Mouse (Mus musculus) thymus, postnatal 0 days (tissue): ENCODE data around the gene Irak4. TPM values are rescaled to one million over a fixed set of nuclear protein-coding genes. Genes with fewer than 3 reads are reported as not detected.

Source experiments
- DNase-seq: peaks from one replicate; pipeline ENCODE4 v3.0.0-alpha.2; 2015; ENCODE audit warnings: low spot score
- polyA plus RNA-seq: library from polyadenylated mRNA; unstranded; fragments of >200 nt; fragmentation: Nextera tagmentation; extraction: Ambion mirVana; gene quantifications from 2 replicates; pipeline ENCODE4 v1.2.1, GENCODE M21; 2015

Gene Irak4
- polyA plus RNA-seq = 8.7 and 8.9 TPM in 2 replicates

DNA sequence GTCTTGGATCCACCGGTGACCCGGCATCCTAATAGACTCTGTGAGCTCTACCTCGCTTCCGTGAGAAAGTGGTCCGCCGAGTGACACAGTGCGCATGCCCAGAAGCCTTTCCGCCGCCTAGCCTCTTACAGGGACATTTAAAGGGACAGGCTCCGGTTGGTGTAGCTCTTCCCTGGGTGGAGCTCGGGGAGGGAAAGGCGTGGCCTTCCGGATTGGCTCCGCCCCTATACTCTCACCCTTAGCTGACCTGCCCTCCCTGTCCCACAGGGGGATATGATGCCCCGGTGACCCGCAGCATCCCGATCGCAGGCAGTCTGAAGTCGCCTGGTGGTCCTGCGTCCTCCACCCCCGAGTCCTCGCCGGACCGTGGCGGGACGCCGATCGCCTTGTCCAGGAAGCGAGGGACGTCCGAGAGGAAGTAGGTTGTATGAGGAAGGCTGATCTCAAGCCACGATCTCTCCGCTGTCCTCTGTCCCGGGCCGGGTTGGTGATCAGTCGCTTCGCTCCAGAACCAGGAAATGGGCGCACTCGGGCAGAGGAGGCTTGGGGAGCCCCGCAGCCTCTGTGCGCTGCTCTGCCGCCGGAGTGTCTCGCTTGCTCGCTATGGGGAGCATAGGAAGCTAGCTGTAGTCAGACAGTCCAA lies at the start of gene Irak4, which contains the start of gene Pus7l:
Gene Irak4 (plus strand): TSS at position 235 of the 643 bp plus-strand sequence.
Gene Pus7l (minus strand): TSS at position 139 of the 643 bp plus-strand sequence.
- DNase-seq = peak; percentile 94

DNA sequence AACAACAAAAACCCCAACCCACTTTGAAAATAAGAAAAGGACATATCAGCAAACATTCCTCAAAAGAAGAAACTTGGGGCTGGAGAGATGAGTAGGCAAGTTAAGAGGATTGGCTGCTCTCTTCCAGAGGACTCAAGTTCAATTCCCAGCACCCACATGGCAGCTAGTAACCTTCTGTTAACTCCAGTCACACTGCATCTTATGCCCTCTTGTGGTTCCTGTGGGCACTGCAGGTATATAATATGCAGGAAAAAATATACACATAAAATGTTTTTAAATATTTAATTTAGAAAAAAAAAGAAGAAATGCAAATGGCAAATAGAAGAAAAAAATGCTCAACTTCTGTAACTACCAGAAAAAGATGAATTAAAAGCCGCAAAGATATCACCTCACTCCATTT lies 49.0 kb upstream of the Irak4 start:
- DNase-seq = no peak

DNA sequence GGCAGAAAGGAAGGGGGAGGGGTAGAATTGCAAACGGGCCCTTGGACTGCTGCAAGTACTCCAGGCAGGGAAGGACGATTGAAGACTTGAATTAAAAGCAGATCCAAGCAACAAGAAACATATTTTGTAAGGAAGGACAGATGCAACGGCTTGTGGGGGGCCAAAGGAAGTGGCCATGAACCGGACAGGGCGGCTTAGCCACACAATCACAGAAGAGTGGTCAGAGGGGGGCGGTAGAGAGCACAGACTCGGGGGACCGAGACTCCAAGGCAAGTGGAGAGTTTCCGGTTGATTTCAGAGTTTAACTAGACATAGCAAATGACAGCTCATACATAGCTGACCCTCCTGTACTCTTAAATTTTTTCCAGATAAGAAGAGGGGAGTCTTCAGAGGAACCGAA lies 47.5 kb upstream of the Irak4 start:
- no peak for DNase-seq

DNA sequence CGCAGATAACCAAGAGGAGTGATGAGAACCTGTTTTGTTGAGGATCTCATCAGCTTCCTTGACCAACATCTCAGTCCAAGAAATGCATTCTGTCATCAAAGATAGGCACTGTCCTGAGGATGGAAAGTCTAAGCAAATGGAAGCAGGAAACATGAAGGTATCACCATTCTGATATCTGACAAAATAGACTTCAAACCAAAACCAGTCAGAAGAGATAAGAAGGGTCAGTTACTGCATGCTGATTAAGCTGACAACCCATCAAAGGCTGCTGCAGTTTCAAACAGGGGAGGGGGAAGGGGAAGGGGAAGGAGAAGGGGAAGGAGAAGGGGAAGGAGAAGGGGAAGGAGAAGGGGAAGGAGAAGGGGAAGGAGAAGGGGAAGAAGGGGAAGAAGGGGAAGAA lies 44.2 kb upstream of the Irak4 start:
- DNase-seq = no peak

DNA sequence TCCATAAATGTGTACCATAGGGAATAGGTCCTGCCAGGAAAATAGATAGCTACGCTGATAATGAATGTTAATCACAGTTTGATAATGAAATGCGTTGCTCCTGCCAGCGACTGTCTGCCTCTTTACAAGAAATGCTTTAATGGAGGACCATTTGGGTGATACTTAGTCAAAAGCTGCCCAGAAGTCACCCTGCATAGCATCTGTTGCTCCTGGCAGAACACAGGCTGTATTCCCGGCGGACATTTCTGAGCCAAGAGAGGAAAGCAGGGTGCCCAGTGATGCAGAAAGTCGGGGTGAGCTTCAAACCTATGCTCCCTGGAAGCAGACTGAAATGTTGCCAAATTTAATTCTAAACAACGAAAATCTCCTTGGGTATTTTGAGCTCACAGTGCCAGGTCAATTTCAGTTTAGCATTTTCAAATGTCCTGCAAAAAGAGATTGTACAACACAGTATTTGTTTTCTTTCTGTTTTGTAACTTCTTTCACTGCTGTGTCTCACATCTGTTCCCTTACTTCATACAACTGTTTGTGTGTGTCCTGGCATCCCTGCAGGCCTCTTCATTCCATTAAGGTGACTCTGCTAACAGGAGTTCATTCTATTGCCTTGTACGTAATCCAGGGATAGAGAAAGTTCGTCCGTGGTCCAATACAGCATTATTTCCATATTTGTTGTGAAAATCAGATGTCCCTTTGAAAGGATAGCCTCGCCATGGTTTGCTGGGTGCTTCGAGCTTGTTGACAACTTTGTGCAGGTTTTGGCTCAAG lies 39.8 kb upstream of the Irak4 start:
- DNase-seq = no peak

DNA sequence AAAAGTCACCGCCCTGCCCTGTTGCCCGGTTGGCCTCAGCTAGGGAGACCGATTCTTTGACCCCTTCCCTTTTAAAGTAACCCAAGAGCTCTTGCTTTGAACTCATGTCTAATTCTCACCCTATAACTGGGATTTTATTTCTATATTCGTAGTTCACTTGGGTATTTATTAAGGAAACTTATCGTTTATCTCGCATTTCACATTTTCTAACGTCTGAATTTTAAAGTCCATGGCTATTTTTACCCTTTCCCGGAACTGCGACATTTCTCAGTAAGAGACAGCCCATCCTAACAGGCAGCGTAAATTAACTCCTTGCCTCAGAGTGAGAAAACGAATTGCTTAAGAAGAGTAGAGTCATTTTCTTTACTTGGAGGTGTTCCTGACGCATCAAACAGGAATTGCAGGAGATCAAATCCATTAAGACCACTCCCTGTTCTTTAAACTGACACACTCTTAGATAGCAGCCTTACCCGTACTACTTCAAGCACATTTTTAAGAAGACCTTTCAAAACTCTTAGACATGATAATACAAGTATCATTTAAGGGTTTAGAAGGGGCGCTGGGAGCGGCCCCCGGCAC lies 25.4 kb upstream of the Irak4 start:
- DNase-seq = no peak

DNA sequence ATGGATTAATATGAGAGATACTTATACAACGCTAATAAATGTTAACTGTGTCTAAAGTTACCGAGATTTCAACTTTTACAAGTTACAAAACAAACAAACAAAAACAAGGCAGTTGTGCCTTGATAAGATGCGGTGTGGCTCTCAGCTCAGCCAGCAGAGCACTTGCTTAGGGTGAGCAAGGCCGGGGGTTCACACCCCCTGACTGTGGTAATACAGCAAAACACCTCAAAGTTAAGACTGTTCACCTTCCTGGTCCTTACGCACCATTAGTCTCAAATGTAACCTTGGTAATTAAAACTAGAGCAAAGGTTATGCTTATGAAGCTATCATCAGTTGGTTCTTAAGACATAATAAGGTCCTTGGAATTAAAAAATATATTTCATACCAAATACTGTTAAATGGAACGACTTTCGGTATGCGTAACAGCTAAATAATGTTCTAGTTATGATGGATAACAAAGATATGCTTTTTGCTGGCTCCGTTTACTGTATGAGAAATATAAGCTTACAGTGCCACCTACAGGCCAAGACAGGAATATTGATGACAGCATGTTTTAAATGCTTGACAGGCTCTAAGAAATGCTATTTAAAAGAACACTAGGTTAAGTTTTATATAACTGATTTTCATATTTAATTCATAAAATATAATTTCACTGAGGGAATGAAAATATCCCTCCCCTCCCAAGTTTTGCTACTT lies 23.1 kb upstream of the Irak4 start:
- DNase-seq = peak; percentile 76

DNA sequence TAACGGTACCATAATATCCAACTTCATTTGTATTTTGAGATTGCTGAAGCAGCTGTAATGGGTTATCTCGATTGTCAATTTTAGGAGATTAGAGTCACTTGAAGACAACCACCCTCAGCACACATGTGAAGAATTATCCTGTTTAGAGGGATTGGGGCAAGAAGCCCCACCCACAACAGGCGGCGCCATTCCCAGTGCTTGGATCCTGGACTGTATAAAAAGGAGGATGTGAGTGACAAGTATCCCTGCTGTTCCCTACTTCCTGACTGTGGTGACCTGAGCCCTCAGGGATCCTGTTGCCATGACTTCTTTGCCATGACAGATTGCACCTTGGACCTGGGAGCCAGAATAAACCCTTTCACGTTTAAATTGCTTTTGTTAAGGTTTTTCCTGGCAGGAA lies 22.5 kb upstream of the Irak4 start:
- no peak for DNase-seq

DNA sequence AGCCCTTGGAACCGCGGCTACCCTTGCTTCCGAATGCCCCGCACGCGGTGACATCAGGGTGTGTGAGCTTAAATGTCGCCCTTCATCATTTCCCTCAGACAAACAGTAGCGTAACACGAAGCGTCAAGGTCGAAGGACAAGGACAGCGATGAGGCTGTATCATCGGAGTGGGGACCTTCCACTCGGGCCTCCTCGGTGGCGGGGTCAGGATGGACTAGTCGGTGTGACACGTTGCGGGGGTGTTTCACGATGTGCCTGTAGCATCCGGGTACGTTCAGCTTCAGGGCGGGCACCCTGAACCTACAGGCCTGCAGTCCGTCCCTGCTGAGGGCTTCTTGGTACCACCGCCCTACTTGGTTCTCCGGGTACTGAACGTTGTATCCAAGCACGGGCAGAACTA lies 20.2 kb upstream of the Irak4 start:
- DNase-seq = no peak

DNA sequence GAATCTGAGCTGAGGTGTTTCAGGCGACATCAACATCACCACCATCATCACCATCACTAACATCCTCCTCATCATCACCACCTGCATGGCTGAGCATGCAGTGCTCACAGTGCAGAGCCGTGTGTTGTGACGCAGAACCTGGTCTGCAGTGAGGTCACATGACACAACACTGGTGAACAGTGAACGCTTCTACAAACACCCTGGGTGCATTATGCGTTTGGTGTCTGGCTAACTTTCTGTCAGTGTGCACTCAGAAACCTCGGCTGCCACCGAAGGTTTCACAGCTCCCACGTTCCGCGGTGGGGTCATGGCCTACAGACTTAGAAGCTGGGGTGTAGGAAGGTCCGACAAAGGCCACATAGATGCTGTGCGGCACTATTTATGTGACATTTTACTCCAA lies 18.5 kb upstream of the Irak4 start:
- no peak for DNase-seq

DNA sequence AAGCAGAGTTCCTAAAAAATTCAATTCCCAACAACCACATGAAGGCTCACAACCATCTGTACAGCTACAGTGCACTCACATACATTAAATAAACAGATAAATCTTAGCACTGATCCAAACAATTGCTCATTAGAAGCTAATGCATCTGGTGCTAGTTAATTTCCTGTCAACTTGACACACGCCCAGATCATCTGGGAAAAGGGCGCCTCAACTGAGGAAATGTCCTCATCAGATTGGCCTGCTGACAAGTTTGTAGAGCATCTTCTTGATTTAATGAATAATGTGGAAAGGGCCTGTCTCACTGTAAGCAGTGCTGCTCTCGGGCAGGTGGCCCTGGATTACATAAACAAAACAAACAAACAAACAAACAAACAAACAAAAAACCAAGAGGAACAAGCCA lies 12.9 kb upstream of the Irak4 start:
- DNase-seq = no peak

DNA sequence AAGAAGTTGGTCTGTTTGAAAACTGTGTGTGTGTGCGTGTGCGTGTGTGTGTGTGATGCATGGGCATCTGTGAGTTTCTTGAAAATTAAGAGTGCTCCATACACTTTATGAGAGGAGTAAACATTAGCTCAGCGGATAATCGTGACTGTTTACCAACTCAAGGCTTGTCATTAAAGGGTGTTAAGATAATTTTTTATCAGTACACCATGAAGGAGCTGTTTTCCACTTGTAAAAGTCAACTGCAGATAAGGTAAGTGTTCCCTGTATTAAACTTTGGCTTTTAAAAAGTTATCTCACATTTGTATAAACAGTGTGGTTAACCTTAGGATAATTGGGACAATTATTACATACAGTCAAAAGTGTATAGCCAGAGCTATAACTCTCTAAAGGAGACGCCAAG lies 11.1 kb upstream of the Irak4 start:
- DNase-seq = no peak

DNA sequence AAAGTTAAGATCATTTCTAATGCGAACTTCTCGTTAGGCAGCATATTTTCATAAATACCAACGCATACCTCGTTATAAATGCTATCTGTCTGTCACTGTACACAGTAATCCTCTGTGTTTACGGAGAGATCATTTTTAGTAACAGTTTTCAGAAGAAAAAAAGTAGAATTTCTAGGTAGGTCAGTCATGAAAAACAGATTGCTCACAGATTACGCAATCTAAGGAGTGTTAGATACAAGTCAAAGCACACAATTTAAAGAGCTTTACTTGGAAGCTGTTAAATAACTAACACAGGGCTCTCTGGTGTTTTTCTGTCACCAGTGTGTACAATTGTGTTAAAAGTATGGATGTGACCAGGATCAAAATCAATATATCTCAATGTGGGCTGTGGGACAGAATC lies 10.5 kb upstream of the Irak4 start:
- no peak for DNase-seq

DNA sequence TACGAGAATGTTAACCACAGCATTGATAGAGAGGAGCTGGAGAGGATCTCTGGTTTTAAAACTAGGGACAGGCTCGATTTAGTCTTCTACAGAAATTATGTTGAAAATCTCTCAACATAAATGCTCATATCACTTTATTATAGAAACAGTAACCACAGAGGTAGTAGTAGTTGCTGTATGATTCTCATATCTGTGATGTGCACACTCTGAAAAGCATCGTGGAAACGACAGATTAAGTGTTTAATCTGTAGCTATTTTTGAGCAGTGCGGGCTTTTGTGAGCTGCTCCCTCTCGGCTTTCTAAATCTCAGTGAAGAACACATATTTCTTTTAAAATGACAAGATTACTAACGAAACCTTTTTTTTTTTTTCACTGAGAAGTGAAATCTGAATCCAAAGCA lies 7.9 kb upstream of the Irak4 start:
- DNase-seq = no peak

DNA sequence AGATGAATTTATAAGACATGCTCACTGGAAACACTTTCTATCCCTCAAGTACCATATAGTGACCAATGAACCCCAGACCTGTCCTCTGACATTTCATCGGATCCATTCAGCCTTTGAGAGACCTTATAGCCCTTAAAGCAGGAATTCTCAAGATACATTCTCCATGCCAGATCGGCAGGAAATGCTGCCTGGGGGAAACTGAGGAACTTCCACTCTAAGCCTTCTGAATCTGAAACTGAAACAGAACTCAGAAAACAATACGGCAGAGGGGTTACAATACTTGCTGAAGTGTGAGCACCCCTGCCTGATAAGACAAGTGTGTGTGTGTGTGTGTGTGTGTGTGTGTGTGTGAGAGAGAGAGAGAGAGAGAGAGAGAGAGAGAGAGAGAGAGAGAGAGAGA lies 4.1 kb upstream of the Irak4 start:
- DNase-seq = no peak

DNA sequence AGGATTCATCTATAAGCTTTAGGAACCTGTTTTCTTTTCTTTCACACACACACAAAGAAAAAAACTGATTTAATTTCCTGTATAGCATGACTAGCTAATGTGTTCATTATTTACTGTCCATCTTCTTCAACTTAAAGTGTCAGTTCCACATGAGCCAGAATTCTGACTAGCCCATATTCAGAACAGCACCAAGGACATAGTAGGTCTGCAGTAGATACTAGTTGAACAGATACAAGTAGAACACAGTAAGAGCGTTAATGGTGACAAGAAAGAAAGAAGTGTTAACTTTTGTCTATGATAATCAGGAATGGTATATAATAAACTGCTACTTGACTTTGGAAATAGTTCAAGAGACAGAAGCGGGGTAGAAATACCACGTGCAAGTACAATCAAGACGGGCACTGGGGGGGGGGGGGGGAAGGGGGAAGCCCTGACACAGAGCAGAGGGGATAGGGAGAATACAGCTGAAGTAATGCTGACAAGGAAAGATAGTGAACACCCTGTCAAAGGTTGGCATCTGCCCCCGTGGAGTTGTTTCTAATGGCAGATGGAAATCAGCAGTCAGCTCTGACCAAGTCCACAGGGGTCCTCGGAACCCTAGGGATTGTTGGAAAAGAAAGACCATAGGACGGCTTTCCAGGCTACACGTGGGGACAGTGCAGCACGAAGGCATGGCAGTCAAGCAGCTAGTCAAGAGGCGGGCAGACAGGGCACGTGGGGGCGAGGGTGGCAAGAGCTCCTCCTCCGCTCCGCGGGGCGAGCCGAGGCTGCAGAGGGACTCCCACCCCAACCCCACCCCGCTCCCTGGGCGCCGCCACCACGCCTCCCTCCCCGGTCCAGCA lies 655 bp upstream of the Irak4 start:
- DNase-seq = no peak

DNA sequence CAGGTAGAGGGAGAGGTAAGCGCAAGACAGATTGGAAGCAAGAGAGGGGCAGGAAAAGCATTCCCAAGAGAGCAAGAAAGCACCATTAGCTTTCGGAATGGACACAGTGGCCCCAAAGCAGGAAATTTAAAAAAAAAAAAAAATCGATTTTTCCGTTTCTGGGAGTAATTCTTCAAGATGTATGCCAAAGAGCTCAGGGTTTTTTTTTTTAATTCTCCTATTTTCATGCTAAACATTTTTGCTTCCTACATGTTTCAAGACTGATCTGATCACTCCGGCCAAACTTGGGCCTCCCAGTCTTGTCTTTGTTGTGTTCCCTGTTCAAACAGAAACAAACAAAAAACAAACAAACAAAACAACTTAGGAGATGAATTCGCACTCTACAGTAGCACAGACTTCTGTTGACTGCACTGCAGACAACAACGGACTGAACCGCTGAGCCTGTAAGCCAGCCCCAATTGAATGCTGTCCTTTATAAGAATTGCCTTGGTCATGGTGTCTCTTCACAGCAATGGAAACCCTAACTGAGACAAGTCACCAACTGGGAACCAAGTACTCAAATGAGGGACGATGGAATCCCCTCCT lies 701 bp downstream of the Irak4 start:
- no peak for DNase-seq

DNA sequence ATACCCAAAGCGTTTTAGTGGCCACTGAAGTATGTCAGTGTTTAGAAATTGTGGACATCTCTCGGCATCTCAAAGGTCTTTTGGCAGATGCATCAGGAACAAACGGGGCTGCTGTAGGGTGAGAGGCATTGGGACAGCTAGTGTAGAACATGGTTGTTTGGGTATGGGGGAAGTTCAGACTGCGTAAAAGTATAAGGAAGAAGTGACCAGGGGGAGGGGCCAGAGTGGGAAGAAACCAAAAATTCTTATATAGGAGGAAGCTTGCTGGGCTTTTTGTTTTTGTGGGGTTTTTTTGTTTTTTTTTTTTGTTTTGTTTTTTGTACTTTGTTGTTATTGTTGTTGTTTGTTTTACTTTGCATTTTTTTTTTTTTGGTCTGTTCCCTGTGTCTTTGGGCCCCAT lies 1.4 kb downstream of the Irak4 start:
- no peak for DNase-seq

DNA sequence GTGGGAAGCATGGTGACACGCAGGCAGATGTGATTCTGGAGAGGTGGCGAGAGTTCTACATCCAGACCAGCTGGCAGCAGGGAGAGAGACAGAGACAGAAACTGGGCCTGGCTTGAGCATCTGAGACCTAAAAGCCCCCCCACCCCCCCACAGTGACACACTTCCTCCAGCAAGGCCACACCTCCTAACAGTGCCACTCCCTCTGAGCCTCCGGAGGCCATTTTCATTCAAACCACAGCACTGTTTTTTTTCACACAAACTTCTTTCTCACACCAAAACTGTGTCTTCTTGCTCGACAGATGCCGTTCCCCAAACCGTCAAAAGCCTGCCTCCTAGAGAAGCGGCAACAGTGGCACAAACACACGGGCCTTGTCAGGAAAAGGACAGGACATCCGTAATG lies 10.1 kb downstream of the Irak4 start:
- DNase-seq = no peak

DNA sequence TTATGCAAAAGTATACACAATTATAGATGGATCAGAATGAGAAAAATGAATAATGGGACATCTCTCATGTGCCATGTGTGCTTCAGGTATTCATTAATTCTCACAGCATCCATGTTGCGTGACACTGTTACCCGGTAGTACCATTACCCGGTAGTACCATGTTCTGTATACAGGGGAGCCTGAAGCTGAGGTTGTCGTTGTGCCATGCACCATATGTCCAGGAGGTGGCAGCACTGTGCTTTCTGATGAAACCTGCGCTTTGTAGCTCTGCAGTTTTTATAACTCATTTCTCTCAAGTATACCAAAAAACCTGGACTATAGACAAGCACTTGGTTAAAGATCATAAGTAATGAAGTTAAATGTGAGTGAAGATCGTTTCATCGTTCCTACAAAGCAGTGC lies 14.0 kb downstream of the Irak4 start:
- peak; percentile 82 for DNase-seq
